Mouse (Mus musculus) fat pad, adult 2 months (tissue): ENCODE results near the gene Tube1.
"Not testable (repeated sequence)": the region's sequence is repeated elsewhere in the genome, so short reads cannot be mapped to it uniquely, and the experiment has no call there.

ENCODE experiments used
- DNase-seq: peaks from one replicate; pipeline ENCODE4 v3.0.0-alpha.2; 2011; ENCODE audit warnings: low read depth, low spot score; ENCODE audit errors: extremely low read depth

The Tube1 gene

DNA sequence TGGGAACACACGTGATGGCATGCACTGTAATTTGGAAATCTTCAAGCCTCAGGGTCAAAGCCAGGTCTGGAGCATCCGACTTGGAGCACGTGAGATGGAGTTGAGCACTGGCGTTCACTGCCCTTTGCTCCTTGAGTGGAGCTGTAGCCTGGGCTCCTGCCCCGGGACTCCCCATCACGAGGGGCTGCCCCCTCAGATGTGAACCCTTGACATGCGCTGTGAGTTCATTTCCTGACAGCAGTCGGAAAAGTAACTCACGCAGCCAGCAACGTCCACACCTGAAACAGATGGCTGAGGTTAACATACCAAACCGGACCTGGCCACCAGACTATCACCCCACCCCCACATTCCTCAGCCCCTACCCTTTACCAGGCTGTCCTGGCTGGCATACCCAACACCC, 33.8 kb downstream of the Tube1 start:
- DNase-seq = no peak

- DNase-seq = no peak
These were observed 35.9 kb downstream of the Tube1 start for GRCm38 (mm10) chr10:39169642-39170041.

- DNase-seq = no peak
These were observed 36.4 kb downstream of the Tube1 start for GRCm38 (mm10) chr10:39170181-39170580.

- no peak for DNase-seq
These were observed 36.9 kb downstream of the Tube1 start for GRCm38 (mm10) chr10:39170706-39171105.

DNA sequence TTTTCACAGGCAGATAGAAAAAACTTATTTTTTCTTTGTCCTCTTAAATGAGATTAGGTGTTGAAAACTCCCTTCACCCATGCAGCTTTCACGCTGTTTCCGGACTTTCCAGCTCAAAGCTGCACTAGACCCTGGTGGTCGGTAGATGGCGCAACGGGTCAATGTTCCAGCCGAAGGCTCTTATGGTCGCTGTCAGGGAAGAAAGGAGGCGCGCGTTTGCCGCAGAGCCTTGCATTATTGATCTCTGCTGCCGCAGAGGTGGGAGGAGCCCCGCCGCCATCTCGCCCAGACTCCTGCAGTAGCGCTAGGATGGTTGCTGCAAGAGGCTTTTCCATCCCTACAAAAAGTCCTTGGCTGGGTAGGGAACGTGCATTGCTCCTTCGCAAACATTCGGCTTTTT, 37.4 kb downstream of the Tube1 start:
- peak; percentile 36 for DNase-seq

- DNase-seq = peak; percentile 66
These were observed 38.1 kb downstream of the Tube1 start for GRCm38 (mm10) chr10:39171603-39172539.

DNA sequence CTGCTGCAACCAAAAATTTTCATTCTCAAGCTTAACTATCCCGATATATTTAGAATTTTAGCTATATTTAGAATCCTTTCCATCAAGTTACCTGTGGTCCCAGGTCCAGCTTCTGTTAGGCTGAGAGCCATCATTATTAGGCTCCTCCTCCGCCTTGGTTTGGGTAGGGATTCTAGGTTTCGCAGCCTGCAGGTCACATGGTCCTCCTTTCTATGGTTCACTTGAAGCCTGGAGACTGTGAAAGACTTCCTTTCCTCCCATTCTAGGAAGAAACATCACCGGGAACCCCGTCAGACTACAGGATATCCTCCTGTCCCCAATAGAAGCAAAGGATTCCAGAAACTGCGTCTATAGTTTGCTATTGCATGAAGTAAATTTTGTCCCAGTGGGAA, 38.8 kb downstream of the Tube1 start:
- no peak for DNase-seq

DNA sequence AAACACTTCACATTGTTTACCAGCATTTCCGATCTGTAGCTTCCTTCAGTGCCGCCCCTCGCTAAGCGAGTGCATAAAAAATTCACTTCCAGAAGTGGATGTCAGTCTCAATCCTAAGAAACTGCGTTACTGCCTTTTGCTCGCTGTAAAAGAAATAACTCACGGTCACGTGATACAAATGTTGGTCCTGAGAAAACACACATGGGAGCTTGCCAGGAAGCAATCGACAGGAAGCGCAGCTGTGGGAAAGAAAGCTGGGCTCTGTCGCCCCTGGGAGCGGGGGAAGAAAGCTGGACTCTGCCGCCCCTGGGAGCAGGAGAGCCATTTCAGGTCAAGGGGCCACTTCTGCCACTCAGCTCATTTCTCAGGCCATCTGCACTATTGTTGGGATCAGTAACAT, 39.3 kb downstream of the Tube1 start:
- DNase-seq = no peak

- DNase-seq = no peak
These were observed 43.2 kb downstream of the Tube1 start for GRCm38 (mm10) chr10:39176981-39177380.

- DNase-seq = no peak
These were observed 51.2 kb downstream of the Tube1 start for GRCm38 (mm10) chr10:39184864-39185544.

- DNase-seq = no peak
These were observed 51.8 kb downstream of the Tube1 start for GRCm38 (mm10) chr10:39185545-39185906.

DNA sequence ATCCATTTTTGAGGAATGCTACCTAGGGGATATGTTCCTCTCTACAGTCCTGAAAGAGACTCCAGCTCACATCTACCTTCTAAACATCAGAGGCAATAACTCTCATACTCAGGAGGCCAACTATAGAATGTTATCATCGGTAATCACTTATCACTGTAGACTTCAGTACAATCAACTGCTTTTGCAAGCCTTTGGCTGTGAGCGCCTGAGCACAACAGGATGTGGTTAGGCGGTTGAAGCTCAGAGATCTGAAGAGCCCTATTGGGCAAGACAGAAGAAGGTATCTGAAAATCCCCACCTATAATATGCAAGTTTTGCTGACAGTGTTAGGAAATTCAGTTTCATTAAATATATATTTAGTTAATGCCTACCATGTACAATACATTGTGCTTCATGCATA, 58.9 kb downstream of the Tube1 start:
- no peak for DNase-seq

- DNase-seq = not testable (repeated sequence)
These were observed 64.4 kb downstream of the Tube1 start for GRCm38 (mm10) chr10:39198216-39198615.
